Mouse (Mus musculus) left cerebral cortex, adult 6 months (tissue): Measurements from ENCODE around the gene Rpl26. TPM values are rescaled to one million over a fixed set of nuclear protein-coding genes. Genes with fewer than 3 reads are reported as not detected.

Source experiments
- long read RNA-seq, 2 experiments: library from polyadenylated mRNA; unstranded; transcript quantifications; one replicate each; pipeline ENCODE4 v2.0.0; 2019 to 2020
- polyA plus RNA-seq: library from polyadenylated mRNA; unstranded; fragments of <200 nt; fragmentation: Nextera tagmentation; gene quantifications from 2 replicates; pipeline ENCODE4 v1.2.3, GENCODE M21; 2021

Rpl26 gene
- 3,549 and 3,569 TPM in 2 replicates for polyA plus RNA-seq
- long read RNA-seq, experiment 1, transcript Rpl26-201 (4 exons, 526 nt): major isoform, 295 of 306 reads
- long read RNA-seq, experiment 1, partial matches to known transcripts: 8 of 306 reads
- long read RNA-seq, experiment 1, other reads (novel, unspliced or antisense): 2 of 306 reads
- long read RNA-seq, experiment 2, transcript Rpl26-201 (4 exons, 526 nt): major isoform, 1,518 of 1,628 reads
- long read RNA-seq, experiment 2, partial matches to known transcripts: 37 of 1,628 reads
- long read RNA-seq, experiment 2, other reads (novel, unspliced or antisense): 67 of 1,628 reads

GRCm38 (mm10) chr11:68901351-68902046, at the start of gene Rpl26:
TSS of gene Rpl26 (plus strand) at chr11:68901583.

GRCm38 (mm10) chr11:68871748-68872147, 29.6 kb upstream of the Rpl26 start, which contains the start of gene Ndel1:
TSS of gene Ndel1 (minus strand) at chr11:68871858.

GRCm38 (mm10) chr11:68888253-68888652, 13.1 kb upstream of the Rpl26 start, which contains the start of gene Rnf222:
TSS of gene Rnf222 (plus strand) at chr11:68888553.

GRCm38 (mm10) chr11:68926981-68927380, 25.6 kb downstream of the Rpl26 start, which contains the start of gene Odf4:
TSS of gene Odf4 (minus strand) at chr11:68927081.

Other genes starting within 250 kb of the Rpl26 start
- gene Myh10, start 210.0 kb upstream of the Rpl26 start, polyA plus RNA-seq: 31.2 and 38.6 TPM in 2 replicates
- gene Ndel1, start 29.7 kb upstream of the Rpl26 start, polyA plus RNA-seq: 89.7 and 92.9 TPM in 2 replicates
- not detected in 2 replicates for gene Rnf222, start 13.0 kb upstream of the Rpl26 start, polyA plus RNA-seq
- not detected in 2 replicates for gene Odf4, start 25.5 kb downstream of the Rpl26 start, polyA plus RNA-seq
- 9.7 and 13.3 TPM in 2 replicates for gene Arhgef15, start 55.9 kb downstream of the Rpl26 start, polyA plus RNA-seq
- 2.4 and 3.7 TPM in 2 replicates for gene Slc25a35, start 66.5 kb downstream of the Rpl26 start, polyA plus RNA-seq
- gene Rangrf, start 73.6 kb downstream of the Rpl26 start, polyA plus RNA-seq: 26.7 and 27.0 TPM in 2 replicates
- gene Pfas, start 106.9 kb downstream of the Rpl26 start, polyA plus RNA-seq: 10.9 and 12.5 TPM in 2 replicates
- 14.9 and 16.4 TPM in 2 replicates for gene Ctc1, start 114.3 kb downstream of the Rpl26 start, polyA plus RNA-seq
- gene Aurkb, start 144.1 kb downstream of the Rpl26 start, polyA plus RNA-seq: 0.38 and 0.56 TPM in 2 replicates
- gene Borcs6, start 158.1 kb downstream of the Rpl26 start, polyA plus RNA-seq: 13.0 and 28.1 TPM in 2 replicates
- gene Tmem107, start 169.2 kb downstream of the Rpl26 start, polyA plus RNA-seq: 35.2 and 37.9 TPM in 2 replicates
- gene Vamp2, start 186.9 kb downstream of the Rpl26 start, polyA plus RNA-seq: 323 and 837 TPM in 2 replicates
- gene Per1, start 193.6 kb downstream of the Rpl26 start, polyA plus RNA-seq: 25.9 and 39.5 TPM in 2 replicates
- 0.43 and 1.3 TPM in 2 replicates for gene Hes7, start 218.8 kb downstream of the Rpl26 start, polyA plus RNA-seq
- gene 9130213A22Rik, start 221.0 kb downstream of the Rpl26 start, polyA plus RNA-seq: 0.54 and 0.85 TPM in 2 replicates
- 4.5 and 4.8 TPM in 2 replicates for gene Aloxe3, start 224.3 kb downstream of the Rpl26 start, polyA plus RNA-seq